Mouse (Mus musculus): Measurements from ENCODE around the gene Kif20b. TPM values are rescaled to one million over a fixed set of nuclear protein-coding genes. Genes with fewer than 3 reads are reported as not detected.
A peak's percentile ranks its signal among the peaks of the same experiment; 100 is the strongest.

Gene Kif20b
- polyA plus RNA-seq, 1 experiment = 8.6 TPM

DNA sequence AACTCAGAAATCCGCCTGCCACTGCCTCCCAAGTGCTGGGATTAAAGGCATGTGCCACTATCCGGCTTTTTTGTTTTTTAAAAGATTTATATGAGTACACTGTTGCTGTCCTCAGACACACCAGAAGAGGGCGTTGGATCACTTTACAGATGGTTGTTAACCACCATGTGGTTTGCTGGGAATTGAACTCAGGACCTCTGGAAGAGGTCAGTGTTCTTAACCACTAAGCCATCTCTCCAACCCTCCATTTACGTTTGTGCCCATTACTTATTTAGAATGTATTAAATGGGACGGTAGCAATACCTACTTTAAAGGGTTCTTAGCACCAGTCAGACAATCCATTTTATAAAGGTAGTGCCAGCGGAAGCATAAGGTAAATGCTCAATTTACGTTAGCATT is 909 bp upstream of the Kif20b start:
- TF ChIP-seq POLR2A (IDR thresholded peaks at IDR 0.05; ENCODE audit: borderline replicate concordance, extremely low read depth, insufficient read depth, insufficient read length, poor library complexity, severe bottlenecking) (no peak), CTCF (IDR thresholded peaks at IDR 0.05; ENCODE audit: borderline replicate concordance, extremely low read depth, insufficient read depth, insufficient read length) (no peak; the same call in 1 of the 2 replicates)

DNA sequence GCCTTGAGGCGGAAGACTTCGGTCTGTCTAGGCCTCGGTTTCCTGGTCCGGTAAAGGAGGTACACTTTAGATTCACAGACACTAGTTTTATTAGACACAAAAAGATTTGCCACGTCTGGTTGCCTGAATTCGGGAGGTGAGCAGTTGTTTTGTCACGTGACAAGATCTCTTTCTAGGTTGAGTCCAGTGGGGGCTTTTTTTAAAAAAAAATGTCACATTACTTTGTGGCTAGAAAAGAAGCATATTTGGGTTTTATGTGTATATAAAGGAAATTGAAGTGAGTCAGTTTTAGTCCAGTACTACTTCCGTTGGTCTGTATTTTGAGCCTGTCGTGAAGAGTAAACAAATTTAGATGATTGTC is 422 bp downstream of the Kif20b start:
- DNase-seq (ENCODE audit: low read depth) = no peak
- TF ChIP-seq CTCF (IDR thresholded peaks at IDR 0.05; ENCODE audit: borderline replicate concordance, extremely low read depth, insufficient read depth, insufficient read length) (no peak), POLR2A (IDR thresholded peaks at IDR 0.05; ENCODE audit: borderline replicate concordance, extremely low read depth, insufficient read depth, insufficient read length, poor library complexity, severe bottlenecking) (no peak)

More for the DNA sequence above, 909 bp upstream of the Kif20b start:
- no peak for DNase-seq (ENCODE audit: low read depth)

DNA sequence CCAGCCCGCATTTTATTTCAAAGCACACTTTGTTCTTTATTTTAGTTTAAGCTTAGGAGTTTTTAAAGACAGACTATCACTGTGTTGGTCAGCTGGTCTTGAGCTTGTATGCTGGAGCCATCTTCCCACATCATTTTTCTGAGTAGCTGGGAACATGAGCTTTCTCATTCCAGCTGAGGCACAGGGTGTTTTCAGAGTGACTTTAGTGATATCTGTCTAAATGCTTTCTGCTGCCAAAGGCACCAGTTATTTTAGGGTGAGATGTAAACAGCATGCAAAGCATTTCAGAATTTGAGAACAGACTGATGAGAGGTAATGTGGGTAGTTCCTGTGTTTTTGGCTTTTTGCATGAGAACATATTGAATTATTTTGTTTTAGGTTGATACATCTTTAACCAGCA is 25.0 kb downstream of the Kif20b start:
- TF ChIP-seq CTCF (IDR thresholded peaks at IDR 0.05; ENCODE audit: borderline replicate concordance, extremely low read depth, insufficient read depth, insufficient read length) (no peak), POLR2A (IDR thresholded peaks at IDR 0.05; ENCODE audit: borderline replicate concordance, extremely low read depth, insufficient read depth, insufficient read length, poor library complexity, severe bottlenecking) (no peak)
- no peak for DNase-seq (ENCODE audit: low read depth)

DNA sequence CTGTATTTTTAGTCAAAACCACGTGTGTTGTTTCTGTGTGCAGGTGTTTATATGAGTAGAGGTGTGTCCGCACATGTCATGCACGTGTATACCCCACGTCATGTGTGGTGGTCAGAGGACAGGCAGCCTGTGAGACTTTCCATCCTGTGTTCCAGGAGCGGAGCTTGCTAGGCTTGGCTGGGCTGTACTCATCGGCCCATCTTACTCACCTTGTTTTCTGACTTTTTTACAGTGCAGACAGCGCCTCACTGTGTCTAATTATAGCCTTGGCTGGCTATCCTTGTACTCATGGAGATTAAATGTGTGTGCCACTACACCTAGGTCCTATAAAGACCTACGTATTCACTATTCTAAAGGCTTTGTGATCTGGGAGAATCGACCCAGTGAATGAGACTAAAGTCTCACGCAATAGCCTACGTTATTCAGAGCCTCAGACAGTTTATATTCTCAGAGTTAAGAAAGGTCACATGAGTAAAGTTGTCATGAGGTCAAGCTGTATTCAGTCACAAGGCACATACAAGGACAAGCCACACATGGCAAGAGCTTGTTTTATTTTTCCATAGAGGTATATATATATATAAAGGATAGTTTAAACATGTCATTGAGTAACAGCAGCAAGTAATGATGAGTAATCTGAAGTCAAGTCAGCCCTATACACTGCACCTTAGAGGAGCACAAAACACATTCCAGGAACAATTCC is 31.8 kb downstream of the Kif20b start:
- TF ChIP-seq CTCF (IDR thresholded peaks at IDR 0.05; ENCODE audit: borderline replicate concordance, extremely low read depth, insufficient read depth, insufficient read length) (no peak), POLR2A (IDR thresholded peaks at IDR 0.05; ENCODE audit: borderline replicate concordance, extremely low read depth, insufficient read depth, insufficient read length, poor library complexity, severe bottlenecking) (no peak)
- no peak for DNase-seq (ENCODE audit: low read depth)

DNA sequence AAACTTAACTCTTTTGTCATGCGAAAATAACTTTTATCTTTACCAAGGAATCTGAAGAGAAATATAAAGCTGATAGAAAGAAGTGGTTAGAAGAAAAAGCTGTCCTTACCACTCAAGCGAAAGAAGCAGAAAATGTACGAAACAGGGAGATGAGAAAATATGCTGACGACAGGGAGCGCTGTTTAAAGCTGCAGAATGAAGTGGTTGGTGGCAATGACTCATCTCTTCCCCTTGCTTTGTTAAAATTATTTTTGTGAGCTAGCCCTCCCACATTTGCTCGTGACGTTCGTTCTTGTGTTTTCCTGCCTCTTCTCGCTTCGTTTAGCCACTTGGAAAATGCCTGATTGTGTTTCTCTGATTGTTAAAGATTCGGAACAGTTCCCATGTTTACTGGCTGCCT is 37.2 kb downstream of the Kif20b start:
- no peak for DNase-seq (ENCODE audit: low read depth)
- TF ChIP-seq CTCF (IDR thresholded peaks at IDR 0.05; ENCODE audit: borderline replicate concordance, extremely low read depth, insufficient read depth, insufficient read length) = no peak
- TF ChIP-seq POLR2A (IDR thresholded peaks at IDR 0.05; ENCODE audit: borderline replicate concordance, extremely low read depth, insufficient read depth, insufficient read length, poor library complexity, severe bottlenecking) = no peak

DNA sequence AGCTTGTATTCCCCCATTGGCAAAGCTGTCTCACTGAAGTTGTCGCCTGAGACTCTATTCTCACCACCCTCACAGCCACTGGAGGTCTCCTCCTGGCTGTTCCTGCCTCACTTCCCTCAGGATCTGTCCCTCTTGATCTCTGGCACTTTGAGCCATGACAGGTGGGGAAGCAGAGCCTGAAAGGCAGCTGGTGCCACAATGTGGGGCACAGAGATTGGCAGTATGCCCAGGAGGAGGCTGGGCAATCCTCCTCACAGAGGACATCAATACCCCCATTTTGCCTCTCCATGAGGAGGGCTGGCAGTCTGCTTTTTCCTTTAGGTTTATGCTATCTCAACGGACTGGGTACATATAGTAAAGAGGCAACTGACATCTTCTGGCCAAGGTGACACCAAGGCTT is 62.6 kb downstream of the Kif20b start:
- TF ChIP-seq CTCF (IDR thresholded peaks at IDR 0.05; ENCODE audit: borderline replicate concordance, extremely low read depth, insufficient read depth, insufficient read length) = no peak
- no peak for TF ChIP-seq POLR2A (IDR thresholded peaks at IDR 0.05; ENCODE audit: borderline replicate concordance, extremely low read depth, insufficient read depth, insufficient read length, poor library complexity, severe bottlenecking)
- DNase-seq (ENCODE audit: low read depth) = peak; percentile 68

DNA sequence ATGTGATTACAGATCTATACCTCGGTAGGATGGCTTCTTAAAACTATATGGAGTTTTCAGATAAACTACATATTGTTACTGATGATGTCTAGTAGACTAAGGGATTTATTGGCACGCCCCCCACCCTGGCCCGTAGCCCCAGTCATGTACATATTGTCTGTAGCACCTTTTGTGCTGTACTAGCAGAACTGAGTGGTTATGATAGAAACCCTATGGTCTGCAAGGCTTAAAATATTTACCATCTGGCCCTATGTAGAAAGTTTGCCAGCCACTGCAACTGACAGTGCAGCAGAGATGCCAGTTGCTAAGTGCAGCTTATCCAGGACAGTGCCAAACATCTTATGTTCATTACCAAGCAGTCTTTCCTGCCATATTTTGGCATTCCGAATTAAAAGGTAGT is 68.3 kb downstream of the Kif20b start:
- peak; percentile 15 for DNase-seq (ENCODE audit: low read depth)
- TF ChIP-seq CTCF (IDR thresholded peaks at IDR 0.05; ENCODE audit: borderline replicate concordance, extremely low read depth, insufficient read depth, insufficient read length) = no peak
- TF ChIP-seq POLR2A (IDR thresholded peaks at IDR 0.05; ENCODE audit: borderline replicate concordance, extremely low read depth, insufficient read depth, insufficient read length, poor library complexity, severe bottlenecking) = no peak

DNA sequence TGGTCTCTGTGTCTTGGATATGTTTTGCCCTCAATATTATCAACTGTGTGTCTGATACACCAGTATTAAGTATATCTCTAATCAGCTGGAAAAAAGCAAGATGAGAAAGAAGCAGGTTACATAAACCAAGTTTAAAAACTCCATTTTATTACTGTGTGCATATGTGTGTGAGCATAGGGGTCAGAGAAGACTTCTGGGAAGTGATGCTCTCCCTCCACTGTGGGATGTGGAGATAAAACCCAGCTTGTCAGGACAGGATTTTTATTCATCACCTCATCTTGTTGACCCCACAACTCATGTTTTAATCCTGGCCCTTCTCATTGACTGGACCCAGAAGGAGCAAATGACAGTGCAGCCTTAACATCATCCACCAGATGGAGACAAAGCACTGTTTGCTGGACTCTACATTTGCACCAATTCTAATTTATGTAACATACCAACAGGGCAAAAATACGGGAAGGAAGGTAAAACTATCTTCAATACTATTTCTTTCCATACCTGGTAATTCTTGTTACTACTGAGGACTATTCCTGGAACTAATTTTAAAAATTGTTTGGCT is 70.9 kb downstream of the Kif20b start:
- DNase-seq (ENCODE audit: low read depth) = peak; percentile 71
- TF ChIP-seq CTCF (IDR thresholded peaks at IDR 0.05; ENCODE audit: borderline replicate concordance, extremely low read depth, insufficient read depth, insufficient read length) (peak; percentile 83), POLR2A (IDR thresholded peaks at IDR 0.05; ENCODE audit: borderline replicate concordance, extremely low read depth, insufficient read depth, insufficient read length, poor library complexity, severe bottlenecking) (no peak)

DNA sequence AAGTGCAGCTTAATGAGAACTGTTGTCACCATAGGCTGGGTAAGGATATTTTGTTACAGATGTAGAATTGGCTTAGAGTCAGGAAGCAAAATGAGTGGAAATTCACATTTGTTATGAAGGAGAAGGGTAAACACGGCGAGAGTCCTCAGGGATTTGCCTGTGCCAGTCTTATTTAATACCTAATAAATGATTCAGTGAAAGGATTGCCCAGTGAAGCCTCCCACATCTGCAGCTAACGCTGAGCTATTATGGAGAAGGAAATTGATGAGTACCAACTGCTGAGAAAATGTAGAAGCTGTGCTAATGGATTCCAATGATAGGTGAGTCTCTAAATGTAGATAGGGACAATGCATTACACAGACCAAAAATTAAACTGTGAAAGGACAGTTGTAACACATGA is 92.9 kb downstream of the Kif20b start:
- peak; percentile 34 for DNase-seq (ENCODE audit: low read depth)
- no peak for TF ChIP-seq CTCF (IDR thresholded peaks at IDR 0.05; ENCODE audit: borderline replicate concordance, extremely low read depth, insufficient read depth, insufficient read length)
- TF ChIP-seq POLR2A (IDR thresholded peaks at IDR 0.05; ENCODE audit: borderline replicate concordance, extremely low read depth, insufficient read depth, insufficient read length, poor library complexity, severe bottlenecking) = no peak

DNA sequence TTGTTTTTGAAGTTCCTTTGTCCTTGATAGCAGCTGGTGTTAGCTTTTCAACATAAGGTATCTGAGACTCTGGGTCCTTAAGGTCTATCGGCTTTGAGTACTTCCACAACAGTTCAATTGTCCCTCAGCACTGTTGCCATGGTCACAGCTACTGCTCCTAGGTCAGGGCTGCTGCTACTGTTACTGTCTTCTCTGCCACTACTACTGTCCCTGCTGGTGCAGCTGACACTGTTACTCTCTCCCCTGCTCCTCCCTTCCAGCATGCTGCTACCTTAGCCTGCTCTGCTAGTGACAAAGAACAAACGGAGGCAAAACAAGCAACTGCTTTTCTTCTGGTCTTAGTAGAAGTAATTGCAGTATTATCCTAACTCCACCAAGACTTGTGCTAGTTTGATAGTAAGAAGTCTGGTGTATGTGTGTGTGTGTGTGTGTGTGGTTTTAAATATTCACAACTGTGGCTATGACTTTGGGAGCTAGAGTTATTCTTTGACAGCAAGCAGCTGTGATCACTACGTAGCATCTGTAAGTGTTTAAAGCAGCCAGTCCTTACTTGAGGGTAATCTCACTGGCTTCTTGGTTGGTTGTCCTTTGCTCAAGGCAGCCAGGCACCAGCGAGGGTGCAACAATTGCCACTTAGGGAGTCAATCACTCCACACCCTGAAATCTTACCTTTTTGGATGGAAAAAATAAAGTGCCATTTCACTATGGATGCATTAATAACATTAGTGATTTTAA is 95.5 kb downstream of the Kif20b start:
- DNase-seq (ENCODE audit: low read depth) = no peak
- TF ChIP-seq POLR2A (IDR thresholded peaks at IDR 0.05; ENCODE audit: borderline replicate concordance, extremely low read depth, insufficient read depth, insufficient read length, poor library complexity, severe bottlenecking) (no peak), CTCF (IDR thresholded peaks at IDR 0.05; ENCODE audit: borderline replicate concordance, extremely low read depth, insufficient read depth, insufficient read length) (no peak)

DNA sequence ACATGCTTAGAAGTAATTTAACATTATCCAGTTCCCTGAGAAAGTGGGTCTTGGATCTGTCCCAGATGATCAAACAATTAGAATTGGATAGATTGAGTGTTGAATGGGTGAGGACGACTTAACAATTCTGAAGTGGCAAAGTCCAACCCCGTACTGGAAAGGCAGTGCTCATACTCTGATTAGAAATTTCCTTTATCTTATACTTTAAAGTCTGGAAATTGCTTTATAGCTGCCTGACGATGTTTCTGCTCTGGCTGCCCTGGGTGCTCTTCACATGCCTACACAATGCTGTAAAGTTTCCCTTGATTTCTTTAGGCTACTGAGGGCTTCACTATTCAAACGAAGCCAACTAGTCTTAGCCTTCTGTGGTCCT is 96.0 kb downstream of the Kif20b start:
- DNase-seq (ENCODE audit: low read depth) = no peak
- TF ChIP-seq POLR2A (IDR thresholded peaks at IDR 0.05; ENCODE audit: borderline replicate concordance, extremely low read depth, insufficient read depth, insufficient read length, poor library complexity, severe bottlenecking) = no peak
- TF ChIP-seq CTCF (IDR thresholded peaks at IDR 0.05; ENCODE audit: borderline replicate concordance, extremely low read depth, insufficient read depth, insufficient read length) = no peak

Other genes starting within 250 kb of the Kif20b start
- 2.2 and 2.8 TPM in 2 replicates for gene Slc16a12, start 175.1 kb upstream of the Kif20b start, polyA plus RNA-seq (2012; rRNA removed)
- gene Pank1, start 42.9 kb upstream of the Kif20b start, polyA plus RNA-seq (2012; rRNA removed) = 2.3 and 6.6 TPM in 2 replicates

Measured in brain, embryonic 14.5 days (tissue).